Mouse (Mus musculus) heart, embryonic 12.5 days (tissue): ENCODE data around the gene Rabgef1. TPM values are rescaled to one million over a fixed set of nuclear protein-coding genes. Genes with fewer than 3 reads are reported as not detected.
"Not testable (repeated sequence)": the region's sequence is repeated elsewhere in the genome, so short reads cannot be mapped to it uniquely, and the experiment has no call there.

Experiments used
- ATAC-seq: fragments of 200-750 bp; cut with Nextera tagmentation; 2 replicates; pipeline ENCODE4 v1.8.0; 2017; ENCODE audit warnings: moderate TSS enrichment, moderate library complexity; ENCODE audit not compliant: insufficient number of reproducible peaks, low FRiP score
- H3K27ac ChIP-seq: fragments of 300-500 bp; sonication (generic); 2 replicates; pipeline ENCODE4 v1.5.1; 2016; ENCODE audit warnings: mild to moderate bottlenecking, moderate library complexity; ENCODE audit not compliant: poor library complexity, severe bottlenecking
- H3K27me3 ChIP-seq: fragments of 300-500 bp; sonication (generic); replicated peaks from 2 replicates; pipeline ENCODE4 v1.6.1; 2016; ENCODE audit warnings: mild to moderate bottlenecking, moderate library complexity
- H3K36me3 ChIP-seq: fragments of 300-500 bp; sonication (generic); 2 replicates; pipeline ENCODE4 v1.6.1; 2016; ENCODE audit warnings: mild to moderate bottlenecking, moderate library complexity
- H3K4me1 ChIP-seq: fragments of 300-500 bp; sonication (generic); replicated peaks from 2 replicates; pipeline ENCODE4 v1.6.1; 2016; ENCODE audit warnings: mild to moderate bottlenecking
- H3K4me2 ChIP-seq: fragments of 300-500 bp; sonication (generic); 2 replicates; pipeline ENCODE4 v1.6.1; 2016; ENCODE audit warnings: mild to moderate bottlenecking, moderate library complexity
- H3K4me3 ChIP-seq: fragments of 300-500 bp; sonication (generic); 2 replicates; pipeline ENCODE4 v1.5.1; 2016; ENCODE audit warnings: mild to moderate bottlenecking
- H3K9ac ChIP-seq: fragments of 300-500 bp; sonication (generic); 2 replicates; pipeline ENCODE4 v1.6.1; 2016; ENCODE audit warnings: mild to moderate bottlenecking, moderate library complexity
- H3K9me3 ChIP-seq: fragments of 300-500 bp; sonication (generic); replicated peaks from 2 replicates; pipeline ENCODE4 v1.6.1; 2016; ENCODE audit warnings: mild to moderate bottlenecking, moderate library complexity
- WGBS: fragments of 180-500 bp; shearing (Covaris S2); methylation state at CpG from one replicate; pipeline ENCODE4 v1.1.7; 2016; 5-methylcytosine and 5-hydroxymethylcytosine counted together
- polyA plus RNA-seq: library from polyadenylated mRNA; unstranded; fragments of >200 nt; fragmentation: Nextera tagmentation; extraction: Ambion mirVana; gene quantifications from 2 replicates; pipeline ENCODE4 v1.2.1, GENCODE M21; 2016

Gene Rabgef1
- polyA plus RNA-seq, 1 experiment from 2014 or later: 27.7 TPM

- H3K9ac ChIP-seq: no peak overlapping the region
- no peak overlapping the region for H3K27ac ChIP-seq
- no peak overlapping the region for H3K4me2 ChIP-seq
- no peaks in the 10 kb centered on the region for H3K27me3 ChIP-seq
- 87% methylated on average over 12 of the region's 12 CpGs for WGBS
- H3K4me3 ChIP-seq: no peak overlapping the region
- no peak for ATAC-seq
- H3K4me1 ChIP-seq: no peaks in the 10 kb centered on the region
- H3K9me3 ChIP-seq: no peaks in the 10 kb centered on the region
- peaks cover 95% of the 10 kb centered on the region for H3K36me3 ChIP-seq
Measured at GRCm38 (mm10) chr5:130241426-130241825, 69.8 kb downstream of the Rabgef1 start.

DNA sequence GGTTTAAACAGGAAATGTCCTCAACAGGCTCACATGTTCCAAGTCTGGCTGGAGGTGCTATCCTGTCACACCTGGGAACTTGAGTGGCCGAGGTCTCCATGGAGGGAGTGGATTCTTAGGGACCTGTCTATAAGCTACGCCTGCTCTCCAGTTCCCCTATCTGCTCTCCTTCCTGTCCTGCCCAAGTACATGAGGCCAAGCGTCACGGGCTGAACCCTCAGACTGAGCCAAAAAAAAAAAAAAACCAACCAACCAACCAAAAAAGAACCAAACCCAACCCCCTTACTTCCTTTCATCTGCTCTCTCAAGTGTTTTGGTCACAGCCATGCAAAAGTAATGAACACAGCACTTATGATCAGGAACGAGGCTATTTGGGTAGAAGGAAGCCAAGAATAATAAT lies 76.2 kb downstream of the Rabgef1 start:
- Histone ChIP-seq H3K27me3 (no peaks in the 10 kb centered on the region), H3K9ac (no peak overlapping the region), H3K36me3 (peaks cover 95% of the 10 kb centered on the region), H3K4me2 (no peak overlapping the region), H3K4me1 (no peaks in the 10 kb centered on the region), H3K27ac (no peak overlapping the region), H3K4me3 (no peak overlapping the region), H3K9me3 (no peaks in the 10 kb centered on the region)
- no peak for ATAC-seq
- WGBS: 70% methylated on average over 5 of the region's 5 CpGs

DNA sequence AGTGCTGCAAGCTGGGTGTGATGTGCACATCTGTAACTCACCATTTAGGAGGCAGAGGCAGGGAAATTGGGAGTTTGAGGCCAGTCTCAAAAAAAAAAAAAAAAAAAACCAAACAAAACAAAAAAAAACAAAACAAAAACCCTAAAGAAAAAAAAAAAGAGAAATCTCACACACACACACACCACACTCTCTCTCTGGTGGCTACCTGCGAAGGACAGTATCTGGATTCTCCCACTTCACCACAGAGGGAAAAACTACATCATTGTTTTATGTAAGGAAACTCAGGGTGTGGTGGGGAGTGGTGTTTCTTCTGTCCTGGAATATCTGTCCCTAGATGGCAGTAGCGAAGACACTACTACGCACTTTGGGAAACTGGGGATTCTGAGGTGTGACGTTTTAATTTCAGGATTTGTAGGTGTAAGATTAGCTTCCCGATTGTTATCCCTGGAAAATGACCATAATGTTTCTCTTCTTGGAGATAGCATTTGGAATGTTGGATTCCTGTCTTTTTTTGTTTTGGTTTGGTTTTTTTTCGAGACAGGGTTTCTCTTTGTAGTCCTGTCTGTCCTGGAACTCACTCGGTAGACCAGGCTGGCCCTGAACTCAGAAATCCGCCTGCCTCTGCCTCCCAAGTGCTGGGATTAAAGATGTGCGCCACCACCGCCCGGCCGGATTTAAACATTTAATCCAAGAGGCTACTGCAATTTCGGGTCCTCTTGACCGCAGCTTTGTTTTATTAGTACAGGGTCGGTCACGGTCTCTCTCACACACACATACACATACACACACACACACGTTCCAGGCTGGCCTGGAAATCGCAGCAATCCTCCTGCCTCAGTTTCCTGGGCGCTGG lies 82.8 kb downstream of the Rabgef1 start:
- Histone ChIP-seq H3K4me1 (peaks cover 12% of the 10 kb centered on the region), H3K36me3 (peaks cover 44% of the 10 kb centered on the region), H3K27me3 (no peaks in the 10 kb centered on the region), H3K9me3 (no peaks in the 10 kb centered on the region), H3K27ac (peak overlapping the region; percentile 85), H3K4me3 (peak overlapping the region; percentile 60), H3K9ac (peak overlapping the region; percentile 84), H3K4me2 (peak overlapping the region; percentile 82)
- no peak for ATAC-seq
- WGBS: 10% methylated on average over 19 of the region's 19 CpGs

DNA sequence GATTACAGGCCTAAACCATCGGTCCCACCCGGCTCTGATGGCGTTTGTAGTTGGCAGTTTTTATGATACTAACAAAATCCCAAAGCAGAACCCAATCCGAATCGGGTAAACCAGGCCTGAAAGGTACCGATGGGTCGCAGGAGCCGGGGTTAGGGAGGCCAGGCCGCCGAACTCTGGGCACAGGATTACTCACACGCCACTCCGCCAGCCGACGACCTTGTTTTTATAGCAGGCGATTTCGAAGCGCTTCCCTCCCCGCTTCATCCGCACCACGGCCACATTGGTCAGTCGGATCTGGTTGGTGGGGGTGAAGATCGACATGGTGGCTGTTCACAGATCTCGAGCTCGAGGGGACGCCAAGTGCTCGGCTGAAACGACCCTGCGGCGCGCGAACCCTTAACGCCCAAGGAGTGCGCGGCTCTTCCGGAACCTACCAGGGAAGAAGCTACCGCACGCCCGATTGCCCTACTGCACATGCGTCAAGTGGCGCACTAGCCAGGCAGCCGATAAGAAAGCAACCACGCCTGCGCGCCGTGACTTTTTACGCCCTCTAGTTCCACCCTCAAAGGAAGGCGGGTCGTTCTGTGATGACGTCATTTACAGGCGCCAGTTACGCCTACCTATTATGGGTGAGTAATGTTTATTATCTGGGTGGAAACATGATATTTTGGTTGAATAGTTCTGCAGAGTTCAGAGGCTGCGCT lies 83.6 kb downstream of the Rabgef1 start, which contains the start of the genes Sbds and Tyw1:
Gene Sbds, minus strand, starts transcription at position 514 of the 704 bp plus-strand sequence.
Gene Tyw1, plus strand, starts transcription at position 603 of the 704 bp plus-strand sequence.
- no peaks in the 10 kb centered on the region for H3K9me3 ChIP-seq
- peak; percentile 92 for ATAC-seq
- H3K27ac ChIP-seq: peak within 1 kb of the TSS; percentile 85

GRCm38 (mm10) chr5:130255799-130256525 lies 84.4 kb downstream of the Rabgef1 start:
- Histone ChIP-seq H3K4me2 (peak overlapping the region; percentile 82), H3K36me3 (peaks cover 34% of the 10 kb centered on the region), H3K27ac (peak overlapping the region; percentile 67; the same call in 1 of the 2 replicates), H3K4me3 (peak overlapping the region; percentile 79), H3K4me1 (peaks cover 12% of the 10 kb centered on the region), H3K9ac (0 out of 2 replicates have a peak overlapping the region, but pooled peaks have one; percentile 28)
- 29% methylated on average over 20 of the region's 20 CpGs for WGBS
- not testable (repeated sequence) for ATAC-seq, H3K9me3 ChIP-seq, H3K27me3 ChIP-seq

More for the DNA sequence above, 83.6 kb downstream of the Rabgef1 start, which contains the start of the genes Sbds and Tyw1:
- under 1% methylated on average over 52 of the region's 52 CpGs for WGBS
- peaks cover 12% of the 10 kb centered on the region for H3K4me1 ChIP-seq
- H3K4me2 ChIP-seq: peak within 1 kb of the TSS; percentile 82
- H3K36me3 ChIP-seq: peaks cover 42% of the 10 kb centered on the region
- H3K4me3 ChIP-seq: peak within 1 kb of the TSS; percentile 79
- H3K9ac ChIP-seq: peak within 1 kb of the TSS; percentile 84
- no peaks in the 10 kb centered on the region for H3K27me3 ChIP-seq

DNA sequence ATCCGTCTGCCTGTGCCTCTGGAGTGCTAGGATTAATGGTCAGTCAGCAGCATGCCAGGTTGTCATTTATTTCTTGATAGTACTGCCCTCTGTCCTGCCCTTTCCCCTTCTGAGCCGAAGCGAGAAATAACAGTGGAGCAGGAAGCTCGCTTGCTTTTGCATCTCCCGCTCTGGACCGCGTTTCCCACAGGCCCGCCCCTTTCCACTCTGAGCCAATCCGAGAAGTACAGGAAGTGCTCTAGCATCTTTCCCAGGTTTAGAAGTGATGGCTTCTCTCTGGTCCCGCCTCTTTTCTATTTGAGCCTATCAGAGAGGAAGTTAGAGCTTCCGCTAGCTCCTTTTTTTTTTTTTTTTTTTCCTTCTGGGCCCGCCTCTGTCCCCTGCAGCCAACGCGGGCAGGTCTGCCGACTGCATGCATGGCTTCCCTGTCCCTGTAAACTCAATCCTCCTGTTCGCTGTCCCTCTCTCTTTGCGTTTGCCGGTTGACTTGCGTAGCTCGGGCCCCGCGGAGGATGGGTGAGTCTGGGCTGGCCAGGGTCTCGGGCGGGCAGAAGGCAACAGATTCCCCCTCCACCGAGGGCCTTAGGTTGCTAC lies 85.2 kb downstream of the Rabgef1 start:
- peak overlapping the region; percentile 79 for H3K4me3 ChIP-seq
- peak overlapping the region; percentile 81 for H3K9ac ChIP-seq
- peak overlapping the region; percentile 82 for H3K27ac ChIP-seq
- H3K27me3 ChIP-seq: no peaks in the 10 kb centered on the region
- peaks cover 31% of the 10 kb centered on the region for H3K36me3 ChIP-seq
- peak; percentile 93 for ATAC-seq
- peaks cover 12% of the 10 kb centered on the region for H3K4me1 ChIP-seq
- WGBS: under 1% methylated on average over 25 of the region's 25 CpGs
- peak overlapping the region; percentile 82 for H3K4me2 ChIP-seq
- H3K9me3 ChIP-seq: no peaks in the 10 kb centered on the region

GRCm38 (mm10) chr5:130257303-130257702 lies 85.7 kb downstream of the Rabgef1 start:
- H3K9me3 ChIP-seq: no peaks in the 10 kb centered on the region
- no peaks in the 10 kb centered on the region for H3K27me3 ChIP-seq
- peak overlapping the region; percentile 82 for H3K27ac ChIP-seq
- peaks cover 26% of the 10 kb centered on the region for H3K36me3 ChIP-seq
- H3K9ac ChIP-seq: peak overlapping the region; percentile 81
- H3K4me3 ChIP-seq: peak overlapping the region; percentile 79
- ATAC-seq: no peak
- H3K4me2 ChIP-seq: peak overlapping the region; percentile 82
- 7% methylated on average over 8 of the region's 8 CpGs for WGBS
- H3K4me1 ChIP-seq: peaks cover 12% of the 10 kb centered on the region

DNA sequence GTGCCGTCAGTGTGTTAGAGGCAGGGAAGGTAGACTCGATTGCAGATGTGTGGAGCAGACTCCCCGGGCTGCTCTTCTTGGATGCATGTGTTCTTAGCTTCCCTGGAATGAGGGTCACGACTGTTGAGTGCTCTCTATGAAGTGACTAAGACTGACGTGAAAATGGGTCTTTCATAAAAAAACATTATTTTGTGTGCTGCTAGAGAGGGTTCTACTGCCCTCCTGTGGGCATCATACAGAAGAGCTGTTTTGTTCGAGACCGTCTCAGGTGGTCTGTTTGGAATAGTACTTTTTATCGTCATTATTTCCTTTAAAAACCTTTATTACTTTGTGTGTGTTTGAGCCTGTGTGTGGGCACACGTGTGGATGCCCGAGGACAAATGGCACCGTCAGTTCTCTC lies 91.9 kb downstream of the Rabgef1 start:
- Histone ChIP-seq H3K36me3 (peaks cover 48% of the 10 kb centered on the region), H3K4me1 (no peaks in the 10 kb centered on the region), H3K9me3 (peaks cover 6% of the 10 kb centered on the region; the same call in 1 of the 2 replicates), H3K4me2 (no peak overlapping the region), H3K4me3 (no peak overlapping the region), H3K27me3 (no peaks in the 10 kb centered on the region), H3K9ac (no peak overlapping the region), H3K27ac (no peak overlapping the region)
- ATAC-seq: no peak
- WGBS: 78% methylated on average over 11 of the region's 11 CpGs
